Mouse (Mus musculus) lung, embryonic 14.5 days (tissue): ENCODE measurements around the gene St3gal3. TPM values are rescaled to one million over a fixed set of nuclear protein-coding genes. Genes with fewer than 3 reads are reported as not detected.

Source experiments
- ATAC-seq: fragments of 200-750 bp; cut with Nextera tagmentation; 2 replicates; pipeline ENCODE4 v1.8.0; 2017; ENCODE audit warnings: mild to moderate bottlenecking, moderate TSS enrichment, moderate library complexity; ENCODE audit not compliant: insufficient read depth
- DNase-seq: peaks from one replicate; pipeline ENCODE4 v3.0.0-alpha.2; 2015
- H3K27ac ChIP-seq: fragments of 300-500 bp; sonication (generic); 2 replicates; pipeline ENCODE4 v1.5.1; 2014; ENCODE audit warnings: low read depth, mild to moderate bottlenecking, moderate library complexity
- H3K27me3 ChIP-seq: fragments of 300-500 bp; sonication (generic); 2 replicates; pipeline ENCODE4 v1.6.1; 2014; ENCODE audit warnings: low read length, control low read depth; ENCODE audit not compliant: insufficient read depth
- H3K36me3 ChIP-seq: fragments of 300-500 bp; sonication (generic); 2 replicates; pipeline ENCODE4 v1.6.1; 2014; ENCODE audit warnings: control low read depth; ENCODE audit not compliant: insufficient read depth
- H3K4me1 ChIP-seq: fragments of 300-500 bp; sonication (generic); 2 replicates; pipeline ENCODE4 v1.6.1; 2014; ENCODE audit warnings: antibody characterized with exemption, control low read depth; ENCODE audit not compliant: insufficient read depth
- H3K4me2 ChIP-seq: fragments of 300-500 bp; sonication (generic); 2 replicates; pipeline ENCODE4 v1.6.1; 2014; ENCODE audit warnings: mild to moderate bottlenecking
- H3K4me3 ChIP-seq: fragments of 300-500 bp; sonication (generic); 2 replicates; pipeline ENCODE4 v1.5.1; 2014; ENCODE audit warnings: low read depth, low read length
- H3K9ac ChIP-seq: fragments of 300-500 bp; sonication (generic); 2 replicates; pipeline ENCODE4 v1.6.1; 2014
- H3K9me3 ChIP-seq: fragments of 300-500 bp; sonication (generic); 2 replicates; pipeline ENCODE4 v1.6.1; 2016; ENCODE audit warnings: low read depth, low read length, control low read depth
- CTCF ChIP-seq: IDR thresholded peaks from 2 replicates; pipeline ENCODE4 v1.5.1; 2016; ENCODE audit warnings: antibody characterized with exemption, low read depth
- WGBS: fragments of 180-500 bp; shearing (Covaris S2); extraction: QIAGEN DNeasy Blood & Tissue Kit; methylation state at CpG from one replicate; pipeline ENCODE4 v1.1.7; 2014; 5-methylcytosine and 5-hydroxymethylcytosine counted together
- polyA plus RNA-seq: library from polyadenylated mRNA; unstranded; fragments of >200 nt; fragmentation: Nextera tagmentation; extraction: Ambion mirVana; gene quantifications from 2 replicates; pipeline ENCODE4 v1.2.1, GENCODE M21; 2014

The St3gal3 gene
- polyA plus RNA-seq, 1 experiment from 2014 or later, result 6.3 TPM

DNA sequence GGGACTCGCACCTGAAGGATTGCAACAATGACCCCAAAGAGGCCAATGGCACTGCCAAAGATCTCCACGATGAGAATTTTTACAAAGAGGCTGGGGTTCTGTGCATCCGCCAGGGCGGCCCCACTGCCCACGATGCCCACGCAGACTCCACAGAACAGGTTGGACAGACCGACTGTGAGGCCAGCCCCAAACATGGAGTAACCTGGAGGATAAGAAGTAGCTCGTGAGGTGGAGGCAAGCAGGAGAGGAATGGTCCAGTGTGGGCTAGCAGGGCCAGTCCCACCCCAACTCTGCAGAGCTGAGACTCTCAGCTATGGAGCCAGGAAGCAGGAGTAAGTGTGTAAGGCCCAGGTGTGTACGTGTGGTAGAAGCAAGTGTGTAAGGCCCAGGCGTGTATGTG lies 249.6 kb downstream of the St3gal3 start:
- H3K4me1 ChIP-seq, result peaks cover 8% of the 10 kb centered on the region
- H3K9ac ChIP-seq, result no peak overlapping the region
- TF ChIP-seq CTCF, result no peak
- no peak overlapping the region for H3K4me3 ChIP-seq
- peaks cover 35% of the 10 kb centered on the region for H3K36me3 ChIP-seq
- no peak overlapping the region for H3K4me2 ChIP-seq
- no peaks in the 10 kb centered on the region for H3K27me3 ChIP-seq
- H3K9me3 ChIP-seq, result no peaks in the 10 kb centered on the region
- no peak overlapping the region for H3K27ac ChIP-seq
- ATAC-seq (no peak), DNase-seq (no peak)
- 90% methylated on average over 10 of the region's 10 CpGs for WGBS

DNA sequence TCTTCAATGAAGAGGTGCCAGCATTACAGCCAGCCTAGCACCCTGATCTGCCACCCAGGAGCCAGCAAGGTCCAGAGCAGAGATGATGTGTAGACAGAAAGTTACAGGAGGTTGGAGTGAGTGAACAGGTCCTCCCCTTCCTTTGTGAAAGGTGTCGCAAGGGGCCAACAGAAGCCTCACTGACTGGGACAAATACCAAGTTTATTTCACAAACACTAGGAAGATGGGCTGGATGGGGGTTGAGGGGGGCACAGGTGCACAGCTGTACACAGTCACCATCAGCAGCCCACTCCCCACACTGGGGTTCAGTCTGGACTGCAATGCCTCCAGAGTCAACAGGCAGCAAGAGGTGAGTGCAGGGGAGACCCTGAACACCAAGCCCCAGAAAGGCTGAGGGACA lies 250.6 kb downstream of the St3gal3 start:
- ATAC-seq, result no peak
- H3K4me2 ChIP-seq, result peak overlapping the region; percentile 88; the same call in 1 of the 2 replicates
- peaks cover 8% of the 10 kb centered on the region for H3K4me1 ChIP-seq
- H3K9me3 ChIP-seq, result no peaks in the 10 kb centered on the region
- DNase-seq, result no peak
- no peak overlapping the region for H3K9ac ChIP-seq
- H3K4me3 ChIP-seq, result peak overlapping the region; percentile 76; the same call in 1 of the 2 replicates
- no peaks in the 10 kb centered on the region for H3K27me3 ChIP-seq
- TF ChIP-seq CTCF, result no peak
- H3K27ac ChIP-seq, result no peak overlapping the region
- 100% methylated on average over 1 of the region's 1 CpGs for WGBS
- peaks cover 29% of the 10 kb centered on the region for H3K36me3 ChIP-seq

DNA sequence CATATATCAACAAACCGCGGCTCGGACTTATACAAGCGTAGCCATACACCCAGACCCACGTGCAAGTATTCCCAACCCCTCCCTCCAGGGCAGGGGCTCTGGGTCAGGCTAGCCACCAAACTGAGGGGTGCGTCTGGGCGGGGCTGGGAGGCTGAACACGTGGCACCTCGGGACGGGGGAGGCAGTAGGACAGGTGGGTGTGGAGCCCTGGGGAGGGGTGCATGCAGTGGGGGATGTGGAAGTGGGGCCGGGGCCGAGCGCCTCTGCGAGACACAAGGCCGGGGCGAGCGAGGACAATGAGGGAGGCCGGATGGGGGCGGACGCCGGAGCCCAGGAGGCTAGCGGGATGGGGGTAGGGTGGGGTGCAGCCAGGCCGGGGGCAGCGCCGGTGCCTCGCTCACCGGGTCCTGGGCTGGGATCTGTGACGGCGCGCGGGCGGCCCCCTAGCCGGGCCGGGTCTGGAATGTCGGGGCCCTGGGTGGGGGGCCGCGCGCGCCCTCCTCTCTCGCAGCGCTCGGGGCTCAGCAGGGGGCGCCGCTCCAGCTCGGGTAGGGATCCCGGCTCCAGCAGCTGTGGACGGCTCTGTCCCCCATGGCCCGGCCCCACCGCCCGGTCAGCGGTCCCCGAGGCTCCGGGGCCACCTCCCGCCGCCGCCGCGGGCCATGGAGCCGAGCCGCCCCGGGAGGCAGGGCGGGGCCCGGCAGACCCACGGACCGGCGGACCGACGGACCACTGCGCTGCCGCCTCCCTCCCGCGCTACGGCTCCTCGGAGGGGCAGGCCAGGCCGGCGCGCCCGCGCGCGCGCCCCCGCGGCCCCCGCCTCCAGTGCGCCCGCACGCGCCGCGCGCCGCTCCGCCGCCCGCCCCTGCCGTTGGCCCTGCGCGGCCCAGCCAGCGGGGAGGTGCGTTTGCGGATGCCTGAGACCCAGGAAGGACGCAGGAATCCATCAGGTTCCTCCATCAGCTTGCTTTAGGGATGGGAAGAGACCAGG lies 251.7 kb downstream of the St3gal3 start, which contains the start of gene B4galt2:
B4galt2 (minus strand) TSS at position 787 of the 991 bp plus-strand sequence.
- Histone ChIP-seq H3K4me2 (peak within 1 kb of the TSS; percentile 88), H3K4me3 (peak within 1 kb of the TSS; percentile 76), H3K9me3 (no peaks in the 10 kb centered on the region), H3K27ac (peak within 1 kb of the TSS; percentile 58; the same call in 1 of the 2 replicates), H3K4me1 (peaks cover 8% of the 10 kb centered on the region), H3K9ac (peak within 1 kb of the TSS; percentile 79), H3K36me3 (peaks cover 33% of the 10 kb centered on the region), H3K27me3 (no peaks in the 10 kb centered on the region)
- ATAC-seq (peak; percentile 56), DNase-seq (peak; percentile 80)
- under 1% methylated on average over 90 of the region's 103 CpGs for WGBS
- TF ChIP-seq CTCF, result peak; percentile 34; the same call in 1 of the 2 replicates

Other genes starting within 250 kb of the St3gal3 start
- gene Atp6v0b, start 247.6 kb downstream of the St3gal3 start, polyA plus RNA-seq, result 139 and 150 TPM in 2 replicates
- gene Dph2, start 242.9 kb downstream of the St3gal3 start, polyA plus RNA-seq, result 21.4 and 21.7 TPM in 2 replicates
- gene Ipo13, start 219.9 kb downstream of the St3gal3 start, polyA plus RNA-seq, result 39.2 and 44.2 TPM in 2 replicates
- gene Artn, start 205.2 kb downstream of the St3gal3 start, polyA plus RNA-seq, result 2.5 and 3.3 TPM in 2 replicates
- 43.3 and 45.0 TPM in 2 replicates for gene Kdm4a, start 45.1 kb upstream of the St3gal3 start, polyA plus RNA-seq
- gene Ptprf, start 156.5 kb upstream of the St3gal3 start, polyA plus RNA-seq, result 69.7 and 75.7 TPM in 2 replicates